Mouse (Mus musculus): ENCODE measurements around the gene Set. TPM values are rescaled to one million over a fixed set of nuclear protein-coding genes. Genes with fewer than 3 reads are reported as not detected.

Gene Set
- total and polyA plus RNA-seq, 3 experiments, result 515 to 1,049 (median 902) TPM

DNA sequence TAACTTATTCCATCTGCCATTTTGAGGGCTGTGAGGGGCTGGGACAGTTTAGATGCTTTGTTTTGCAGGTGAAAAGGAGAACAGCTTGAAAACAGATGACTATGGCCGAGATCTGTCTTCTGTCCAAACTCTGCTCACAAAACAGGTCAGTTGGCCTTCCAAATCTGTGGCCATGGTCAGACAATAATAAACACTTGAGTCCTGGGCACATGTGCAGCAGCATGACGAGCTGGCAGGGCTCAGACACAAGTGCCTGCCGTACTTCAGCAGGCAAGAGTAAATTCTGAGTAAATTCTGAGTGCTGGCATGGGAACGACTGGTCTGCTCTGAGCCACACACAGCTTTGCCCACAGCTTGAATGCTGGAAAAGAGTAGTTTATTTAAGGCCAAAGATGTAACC lies 31.7 kb upstream of the Set start:
- in situ Hi-C loops (cut with MboI; ENCODE audit: low pct_ligation_motif_present, low pct_unique_long_range_greater_than_20kb, low sequenced_read_pairs) (no loop called here), dilution Hi-C loops (cut with MboI; ENCODE audit: extremely low pct_ligation_motif_present, extremely low pct_unique_long_range_greater_than_20kb, low sequenced_read_pairs) (no loop called here)
- H3K4me3 ChIP-seq (replicated peaks in 1 of 3; ENCODE audit: low read depth in 2 of 3, low read length in 2 of 3, poor library complexity in 1 of 3), result no peak overlapping the region
- H3K9ac ChIP-seq (ENCODE audit: insufficient read depth, low read depth), result no peak overlapping the region
- H3K9me3 ChIP-seq (replicated peaks; ENCODE audit: low read length), result no peaks in the 10 kb centered on the region
- H3K27ac ChIP-seq (ENCODE audit: insufficient read depth, low read depth), result no peak overlapping the region
- no peak overlapping the region for H3K4me2 ChIP-seq (ENCODE audit: insufficient read depth, low read depth, poor library complexity, severe bottlenecking)
- H3K79me2 ChIP-seq (replicated peaks; ENCODE audit: control insufficient read depth, extremely low read depth, insufficient read depth, poor library complexity, severe bottlenecking), result no peaks in the 10 kb centered on the region
- no peaks in the 10 kb centered on the region for H3K27me3 ChIP-seq (replicated peaks)
- TF ChIP-seq RAD21 (IDR thresholded peaks at IDR 0.05; ENCODE audit: low read depth, low read length) (no peak), IRF4 (IDR thresholded peaks at IDR 0.05; ENCODE audit: low read depth, low read length) (no peak), E2F4 (IDR thresholded peaks at IDR 0.05; ENCODE audit: insufficient replicate concordance, low read depth, low read length) (no peak), ZC3H11A (IDR thresholded peaks at IDR 0.05; ENCODE audit: low read depth, low read length) (no peak), ETS1 (conservative IDR thresholded peaks at IDR 0.05; ENCODE audit: low read depth, low read length) (no peak), ZNF384 (IDR thresholded peaks at IDR 0.05; ENCODE audit: low read depth, low read length) (no peak), ZKSCAN1 (IDR thresholded peaks at IDR 0.05; ENCODE audit: borderline replicate concordance, low read depth, low read length) (no peak), POLR2A (IDR thresholded peaks at IDR 0.05; ENCODE audit: low read depth, low read length) (no peak), SIN3A (IDR thresholded peaks at IDR 0.05; ENCODE audit: low read length) (no peak), SMC3 (IDR thresholded peaks at IDR 0.05; ENCODE audit: low read depth, low read length) (no peak)
- peaks cover 89 to 96% of the 10 kb centered on the region in 2 experiments for H3K36me3 ChIP-seq (replicated peaks in 1 of 2; ENCODE audit: control insufficient read depth in 1 of 2, insufficient read depth in 1 of 2, low read length in 1 of 2)
- no peak for DNase-seq (ENCODE audit: extremely low read depth)
- H3K4me1 ChIP-seq (ENCODE audit: control insufficient read depth in 1 of 2, insufficient read depth in 2 of 2), result no peaks in the 10 kb centered on the region

DNA sequence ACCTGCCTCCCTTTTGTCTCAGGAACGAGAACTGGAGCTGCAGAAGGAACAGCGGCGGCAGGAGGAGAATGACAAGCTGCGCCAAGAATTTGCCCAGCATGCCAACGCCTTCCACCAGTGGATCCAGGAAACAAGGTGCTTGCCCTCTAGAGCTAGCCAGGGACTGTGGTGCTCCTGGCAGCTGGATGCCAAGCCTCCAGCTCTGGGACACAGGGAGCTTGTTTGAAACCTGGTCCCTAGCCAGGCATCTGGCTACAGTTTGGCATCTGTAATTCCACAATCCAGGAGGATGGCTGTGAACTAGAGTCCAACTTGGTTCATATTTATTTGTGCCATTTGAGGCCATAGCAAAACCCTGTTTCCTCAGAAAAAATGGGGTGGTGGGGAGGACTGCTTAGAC lies 30.2 kb upstream of the Set start:
- H3K4me1 ChIP-seq (ENCODE audit: control insufficient read depth in 1 of 2, insufficient read depth in 2 of 2), result no peaks in the 10 kb centered on the region
- no peak overlapping the region for H3K4me2 ChIP-seq (ENCODE audit: insufficient read depth, low read depth, poor library complexity, severe bottlenecking)
- H3K79me2 ChIP-seq (replicated peaks; ENCODE audit: control insufficient read depth, extremely low read depth, insufficient read depth, poor library complexity, severe bottlenecking), result no peaks in the 10 kb centered on the region
- H3K9ac ChIP-seq (ENCODE audit: insufficient read depth, low read depth), result no peak overlapping the region
- no peak for TF ChIP-seq RAD21 (IDR thresholded peaks at IDR 0.05; ENCODE audit: low read depth, low read length)
- TF ChIP-seq MAZ (IDR thresholded peaks at IDR 0.05; ENCODE audit: low read depth, low read length), result no peak
- TF ChIP-seq ETS1 (conservative IDR thresholded peaks at IDR 0.05; ENCODE audit: low read depth, low read length), result no peak
- no peak for TF ChIP-seq NELFE (IDR thresholded peaks at IDR 0.05; ENCODE audit: low read depth, low read length)
- TF ChIP-seq MXI1 (IDR thresholded peaks at IDR 0.05; ENCODE audit: low read depth, low read length), result no peak
- TF ChIP-seq JUN (IDR thresholded peaks at IDR 0.05; ENCODE audit: insufficient read depth, low read depth, low read length), result no peak
- no peak for TF ChIP-seq BHLHE40 (IDR thresholded peaks at IDR 0.05; ENCODE audit: low read depth, low read length)
- TF ChIP-seq CTCF (conservative IDR thresholded peaks at IDR 0.05 in 1 of 2, IDR thresholded peaks at IDR 0.05 in 1 of 2; ENCODE audit: low read depth in 2 of 2, low read length in 2 of 2), result no peak
- TF ChIP-seq USF1 (IDR thresholded peaks at IDR 0.05; ENCODE audit: low read depth, low read length), result no peak
- TF ChIP-seq ZNF384 (IDR thresholded peaks at IDR 0.05; ENCODE audit: low read depth, low read length), result no peak
- no peak for TF ChIP-seq CHD1 (IDR thresholded peaks at IDR 0.05; ENCODE audit: low read depth, low read length)
- no peak for TF ChIP-seq POLR2A (IDR thresholded peaks at IDR 0.05; ENCODE audit: low read depth, low read length)
- H3K4me3 ChIP-seq (replicated peaks in 1 of 3; ENCODE audit: low read depth in 2 of 3, low read length in 2 of 3, poor library complexity in 1 of 3), result no peak overlapping the region
- no peaks in the 10 kb centered on the region for H3K27me3 ChIP-seq (replicated peaks)
- H3K27ac ChIP-seq (ENCODE audit: insufficient read depth, low read depth), result no peak overlapping the region
- H3K9me3 ChIP-seq (replicated peaks; ENCODE audit: low read length), result no peaks in the 10 kb centered on the region
- peaks cover 89 to 97% of the 10 kb centered on the region in 2 experiments for H3K36me3 ChIP-seq (replicated peaks in 1 of 2; ENCODE audit: control insufficient read depth in 1 of 2, insufficient read depth in 1 of 2, low read length in 1 of 2)
- DNase-seq (ENCODE audit: extremely low read depth), result no peak
- in situ Hi-C loops (cut with MboI; ENCODE audit: low pct_ligation_motif_present, low pct_unique_long_range_greater_than_20kb, low sequenced_read_pairs) (no loop called here), dilution Hi-C loops (cut with MboI; ENCODE audit: extremely low pct_ligation_motif_present, extremely low pct_unique_long_range_greater_than_20kb, low sequenced_read_pairs) (no loop called here)

Data from CH12.LX (cell line).